Mouse (Mus musculus) heart, embryonic 15.5 days (tissue): ENCODE data around the gene Vmn2r78. TPM values are rescaled to one million over a fixed set of nuclear protein-coding genes. Genes with fewer than 3 reads are reported as not detected.
"Not testable (repeated sequence)": the region's sequence is repeated elsewhere in the genome, so short reads cannot be mapped to it uniquely, and the experiment has no call there.

Experiments
- ATAC-seq: fragments of 200-750 bp; cut with Nextera tagmentation; replicated peaks from 2 replicates; pipeline ENCODE4 v1.8.0; 2017; ENCODE audit warnings: low read depth, moderate TSS enrichment; ENCODE audit not compliant: insufficient number of reproducible peaks, insufficient read depth, low FRiP score
- H3K27ac ChIP-seq: fragments of 300-500 bp; sonication (generic); 2 replicates; pipeline ENCODE4 v1.5.1; 2015; ENCODE audit warnings: mild to moderate bottlenecking, inconsistent platforms
- H3K27me3 ChIP-seq: fragments of 300-500 bp; sonication (generic); 2 replicates; pipeline ENCODE4 v1.6.1; 2015; ENCODE audit warnings: inconsistent platforms
- H3K36me3 ChIP-seq: fragments of 300-500 bp; sonication (generic); 2 replicates; pipeline ENCODE4 v1.6.1; 2015; ENCODE audit warnings: mild to moderate bottlenecking, inconsistent platforms
- H3K4me1 ChIP-seq: fragments of 300-500 bp; sonication (generic); replicated peaks from 2 replicates; pipeline ENCODE4 v1.6.1; 2015; ENCODE audit warnings: inconsistent platforms
- H3K4me2 ChIP-seq: fragments of 300-500 bp; sonication (generic); 2 replicates; pipeline ENCODE4 v1.6.1; 2015; ENCODE audit warnings: inconsistent platforms, mild to moderate bottlenecking, moderate library complexity
- H3K4me3 ChIP-seq: fragments of 300-500 bp; sonication (generic); 2 replicates; pipeline ENCODE4 v1.5.1; 2015; ENCODE audit warnings: mild to moderate bottlenecking, inconsistent platforms
- H3K9ac ChIP-seq: fragments of 300-500 bp; sonication (generic); 2 replicates; pipeline ENCODE4 v1.6.1; 2015; ENCODE audit warnings: mild to moderate bottlenecking, inconsistent platforms
- H3K9me3 ChIP-seq: fragments of 300-500 bp; sonication (generic); replicated peaks from 2 replicates; pipeline ENCODE4 v1.6.1; 2016; ENCODE audit warnings: inconsistent platforms
- WGBS: fragments of 180-500 bp; shearing (Covaris S2); methylation state at CpG from one replicate; pipeline ENCODE4 v1.1.7; 2015; ENCODE audit warnings: mixed read lengths; 5-methylcytosine and 5-hydroxymethylcytosine counted together
- polyA plus RNA-seq: library from polyadenylated mRNA; unstranded; fragments of >200 nt; fragmentation: Nextera tagmentation; extraction: Ambion mirVana; gene quantifications from 2 replicates; pipeline ENCODE4 v1.2.1, GENCODE M21; 2015

Gene Vmn2r78
- not detected in 2 replicates for polyA plus RNA-seq

GRCm38 (mm10) chr7:86914794-86915193 lies at the start of gene Vmn2r78:
TSS of gene Vmn2r78 (plus strand) at chr7:86915094.
- WGBS = 71% methylated on average over 2 of the region's 2 CpGs
- not testable (repeated sequence) for ATAC-seq

GRCm38 (mm10) chr7:86889470-86890469 lies 25.1 kb upstream of the Vmn2r78 start:
- WGBS = 64% methylated on average over 4 of the region's 4 CpGs

More at GRCm38 (mm10) chr7:86914794-86915193, at the start of gene Vmn2r78:
- not testable (repeated sequence) for H3K36me3 ChIP-seq, H3K27me3 ChIP-seq, H3K4me2 ChIP-seq, H3K4me1 ChIP-seq, H3K9me3 ChIP-seq, H3K4me3 ChIP-seq, H3K27ac ChIP-seq, H3K9ac ChIP-seq

GRCm38 (mm10) chr7:86937288-86937687 lies 22.4 kb downstream of the Vmn2r78 start:
- H3K36me3 ChIP-seq = no peaks in the 10 kb centered on the region
- ATAC-seq = no peak
- WGBS = 66% methylated on average over 5 of the region's 5 CpGs
- H3K4me2 ChIP-seq = no peak overlapping the region
- no peaks in the 10 kb centered on the region for H3K4me1 ChIP-seq
- no peak overlapping the region for H3K4me3 ChIP-seq
- no peaks in the 10 kb centered on the region for H3K27me3 ChIP-seq
- no peaks in the 10 kb centered on the region for H3K9me3 ChIP-seq
- H3K9ac ChIP-seq = no peak overlapping the region
- no peak overlapping the region for H3K27ac ChIP-seq

More at GRCm38 (mm10) chr7:86889470-86890469, 25.1 kb upstream of the Vmn2r78 start:
- no peak for ATAC-seq
- Histone ChIP-seq H3K27ac (no peak overlapping the region), H3K36me3 (no peaks in the 10 kb centered on the region), H3K4me2 (no peak overlapping the region), H3K9me3 (no peaks in the 10 kb centered on the region), H3K27me3 (no peaks in the 10 kb centered on the region), H3K4me3 (no peak overlapping the region), H3K4me1 (no peaks in the 10 kb centered on the region), H3K9ac (no peak overlapping the region)

- Histone ChIP-seq H3K27ac (no peak overlapping the region), H3K4me3 (no peak overlapping the region), H3K9ac (no peak overlapping the region), H3K4me1 (no peaks in the 10 kb centered on the region), H3K9me3 (no peaks in the 10 kb centered on the region), H3K36me3 (no peaks in the 10 kb centered on the region), H3K27me3 (no peaks in the 10 kb centered on the region), H3K4me2 (no peak overlapping the region)
- 40% methylated on average over 1 of the region's 1 CpGs for WGBS
- ATAC-seq = no peak
Measured at GRCm38 (mm10) chr7:86994700-86995099, 79.8 kb downstream of the Vmn2r78 start.

- H3K9me3 ChIP-seq, H3K36me3 ChIP-seq, H3K9ac ChIP-seq, H3K4me3 ChIP-seq, H3K27ac ChIP-seq, H3K4me1 ChIP-seq, H3K27me3 ChIP-seq, ATAC-seq, H3K4me2 ChIP-seq: not testable (repeated sequence)
- WGBS = 70% methylated on average over 1 of the region's 1 CpGs
Measured at GRCm38 (mm10) chr7:86995815-86996214, 80.9 kb downstream of the Vmn2r78 start, which contains the start of gene Vmn2r79. TSS of gene Vmn2r79 (plus strand) at chr7:86996115.

Other genes starting within 250 kb of the Vmn2r78 start
- gene Olfr292, start 226.8 kb upstream of the Vmn2r78 start, polyA plus RNA-seq = not detected in 2 replicates
- gene Folh1, start 139.2 kb upstream of the Vmn2r78 start, polyA plus RNA-seq = 0.29 TPM in 2 replicates
- gene Vmn2r77, start 120.1 kb upstream of the Vmn2r78 start, polyA plus RNA-seq = not detected in 2 replicates
- gene Vmn2r79, start 81.0 kb downstream of the Vmn2r78 start, polyA plus RNA-seq = not detected in 2 replicates